Mouse (Mus musculus): ENCODE results near the gene Hist1h3d. TPM values are rescaled to one million over a fixed set of nuclear protein-coding genes. Genes with fewer than 3 reads are reported as not detected.
"Not testable (repeated sequence)": the region's sequence is repeated elsewhere in the genome, so short reads cannot be mapped to it uniquely, and the experiment has no call there.

The Hist1h3d gene
- polyA plus RNA-seq (2016; fragmentation: Nextera tagmentation; extraction: Ambion mirVana), result 7.7 and 9.6 TPM in 2 replicates

GRCm38 (mm10) chr13:23575271-23575851 lies at the start of gene Hist1h3d:
Gene Hist1h3d, plus strand, starts transcription at chr13:23575763.
- Histone ChIP-seq H3K36me3 (no peaks in the 10 kb centered on the region), H3K27ac (peak within 1 kb of the TSS; percentile 91), H3K4me1 (peaks cover 23% of the 10 kb centered on the region), H3K4me3 (peak within 1 kb of the TSS; percentile 56), H3K9me3 (replicated peaks) (no peaks in the 10 kb centered on the region), H3K27me3 (ENCODE audit: low read depth, poor library complexity, severe bottlenecking) (no peaks in the 10 kb centered on the region)
- under 1% methylated on average over 18 of the region's 18 CpGs for WGBS
- DNase-seq (ENCODE audit: low spot score), result no peak

- WGBS, result 1% methylated on average over 10 of the region's 10 CpGs
- no peaks in the 10 kb centered on the region for H3K27me3 ChIP-seq (ENCODE audit: low read depth, poor library complexity, severe bottlenecking)
- no peak overlapping the region for H3K27ac ChIP-seq
- H3K36me3 ChIP-seq, result no peaks in the 10 kb centered on the region
- H3K4me3 ChIP-seq, result peak overlapping the region; percentile 53
- DNase-seq (ENCODE audit: low spot score), result peak; percentile 67
- no peaks in the 10 kb centered on the region for H3K9me3 ChIP-seq (replicated peaks)
- peaks cover 19% of the 10 kb centered on the region for H3K4me1 ChIP-seq
Measured at GRCm38 (mm10) chr13:23525901-23526300, 49.7 kb upstream of the Hist1h3d start.

- H3K9me3 ChIP-seq (replicated peaks), result no peaks in the 10 kb centered on the region
- under 1% methylated on average over 17 of the region's 17 CpGs for WGBS
- H3K27me3 ChIP-seq (ENCODE audit: low read depth, poor library complexity, severe bottlenecking), result no peaks in the 10 kb centered on the region
- DNase-seq (ENCODE audit: low spot score), result peak; percentile 93
- peak overlapping the region; percentile 53 for H3K4me3 ChIP-seq
- H3K27ac ChIP-seq, result peak overlapping the region; percentile 79
- H3K4me1 ChIP-seq, result peaks cover 19% of the 10 kb centered on the region
- H3K36me3 ChIP-seq, result no peaks in the 10 kb centered on the region
Measured at GRCm38 (mm10) chr13:23526312-23526711, 49.3 kb upstream of the Hist1h3d start.

GRCm38 (mm10) chr13:23529005-23529404 lies 46.6 kb upstream of the Hist1h3d start:
- DNase-seq (ENCODE audit: low spot score), result peak; percentile 49
- H3K27me3 ChIP-seq (ENCODE audit: low read depth, poor library complexity, severe bottlenecking), result no peaks in the 10 kb centered on the region
- no peaks in the 10 kb centered on the region for H3K36me3 ChIP-seq
- H3K4me1 ChIP-seq, result peaks cover 31% of the 10 kb centered on the region
- peak overlapping the region; percentile 27; the same call in 1 of the 2 replicates for H3K4me3 ChIP-seq
- WGBS, result 76% methylated on average over 5 of the region's 5 CpGs
- H3K9me3 ChIP-seq (replicated peaks), result no peaks in the 10 kb centered on the region
- H3K27ac ChIP-seq, result peak overlapping the region; percentile 22; the same call in 1 of the 2 replicates

- no peak for DNase-seq (ENCODE audit: low spot score)
- Histone ChIP-seq H3K27me3 (ENCODE audit: low read depth, poor library complexity, severe bottlenecking) (no peaks in the 10 kb centered on the region), H3K4me1 (peaks cover 31% of the 10 kb centered on the region), H3K36me3 (no peaks in the 10 kb centered on the region), H3K27ac (peak overlapping the region; percentile 97), H3K9me3 (replicated peaks) (no peaks in the 10 kb centered on the region), H3K4me3 (peak overlapping the region; percentile 63)
- WGBS, result 40% methylated on average over 2 of the region's 2 CpGs
Measured at GRCm38 (mm10) chr13:23529480-23530165, 45.9 kb upstream of the Hist1h3d start.

- under 1% methylated on average over 20 of the region's 20 CpGs for WGBS
Measured at GRCm38 (mm10) chr13:23530181-23530900, 45.2 kb upstream of the Hist1h3d start.

GRCm38 (mm10) chr13:23530901-23531875 lies 44.4 kb upstream of the Hist1h3d start, which contains the start of gene Hist1h4h:
Gene Hist1h4h, plus strand, starts transcription at chr13:23531050.
- peaks cover 27% of the 10 kb centered on the region for H3K4me1 ChIP-seq
- WGBS, result under 1% methylated on average over 66 of the region's 70 CpGs

More at GRCm38 (mm10) chr13:23530181-23530900, 45.2 kb upstream of the Hist1h3d start:
- peak; percentile 56 for DNase-seq (ENCODE audit: low spot score)
- Histone ChIP-seq H3K4me3 (peak overlapping the region; percentile 63), H3K36me3 (no peaks in the 10 kb centered on the region), H3K27me3 (ENCODE audit: low read depth, poor library complexity, severe bottlenecking) (no peaks in the 10 kb centered on the region), H3K4me1 (peaks cover 30% of the 10 kb centered on the region), H3K9me3 (replicated peaks) (no peaks in the 10 kb centered on the region), H3K27ac (peak overlapping the region; percentile 97)

GRCm38 (mm10) chr13:23532262-23533075 lies 43.1 kb upstream of the Hist1h3d start:
- WGBS, result 27% methylated on average over 9 of the region's 9 CpGs
- Histone ChIP-seq H3K9me3 (replicated peaks) (no peaks in the 10 kb centered on the region), H3K27me3 (ENCODE audit: low read depth, poor library complexity, severe bottlenecking) (no peaks in the 10 kb centered on the region), H3K4me3 (peak overlapping the region; percentile 63), H3K36me3 (no peaks in the 10 kb centered on the region), H3K27ac (peak overlapping the region; percentile 97), H3K4me1 (peaks cover 34% of the 10 kb centered on the region)
- peak; percentile 41 for DNase-seq (ENCODE audit: low spot score)

More at GRCm38 (mm10) chr13:23530901-23531875, 44.4 kb upstream of the Hist1h3d start, which contains the start of gene Hist1h4h:
- DNase-seq (ENCODE audit: low spot score), result peak; percentile 97
- Histone ChIP-seq H3K27ac (peak within 1 kb of the TSS; percentile 97), H3K9me3 (replicated peaks) (no peaks in the 10 kb centered on the region), H3K36me3 (no peaks in the 10 kb centered on the region), H3K4me3 (peak within 1 kb of the TSS; percentile 63), H3K27me3 (ENCODE audit: low read depth, poor library complexity, severe bottlenecking) (no peaks in the 10 kb centered on the region)

- Histone ChIP-seq H3K27ac (peak within 1 kb of the TSS; percentile 97), H3K4me1 (peaks cover 42% of the 10 kb centered on the region), H3K4me3 (peak within 1 kb of the TSS; percentile 63)
- H3K36me3 ChIP-seq; H3K9me3 ChIP-seq (replicated peaks); H3K27me3 ChIP-seq (ENCODE audit: low read depth, poor library complexity, severe bottlenecking): not testable (repeated sequence)
- WGBS, result under 1% methylated on average over 31 of the region's 53 CpGs
- peak; percentile 75 for DNase-seq (ENCODE audit: low spot score)
Measured at GRCm38 (mm10) chr13:23533560-23534367, 41.8 kb upstream of the Hist1h3d start, which contains the start of gene Hist1h2af. Gene Hist1h2af, plus strand, starts transcription at chr13:23533906.

GRCm38 (mm10) chr13:23534368-23535131 lies 41.0 kb upstream of the Hist1h3d start:
- Histone ChIP-seq H3K27me3 (ENCODE audit: low read depth, poor library complexity, severe bottlenecking) (no peaks in the 10 kb centered on the region), H3K27ac (peak overlapping the region; percentile 97), H3K4me1 (peaks cover 36% of the 10 kb centered on the region), H3K36me3 (no peaks in the 10 kb centered on the region), H3K4me3 (peak overlapping the region; percentile 63), H3K9me3 (replicated peaks) (no peaks in the 10 kb centered on the region)
- peak; percentile 54 for DNase-seq (ENCODE audit: low spot score)
- under 1% methylated on average over 15 of the region's 15 CpGs for WGBS
